Mouse (Mus musculus): ENCODE measurements around the gene Prpf40a.
A peak's percentile ranks its signal among the peaks of the same experiment; 100 is the strongest.

Prpf40a gene

GRCm38 (mm10) chr2:53190684-53191511 is at the start of gene Prpf40a:
TSS of gene Prpf40a (minus strand) at chr2:53191284.
- peak; percentile 98 to 100 for DNase-seq (ENCODE audit: low spot score in 2 of 2)

- no peak for DNase-seq (ENCODE audit: low spot score in 2 of 2)
These were observed 31.2 kb upstream of the Prpf40a start for GRCm38 (mm10) chr2:53222242-53222641.

- DNase-seq (ENCODE audit: low spot score in 2 of 2): no peak
These were observed 22.4 kb upstream of the Prpf40a start for GRCm38 (mm10) chr2:53213493-53213892.

DNA sequence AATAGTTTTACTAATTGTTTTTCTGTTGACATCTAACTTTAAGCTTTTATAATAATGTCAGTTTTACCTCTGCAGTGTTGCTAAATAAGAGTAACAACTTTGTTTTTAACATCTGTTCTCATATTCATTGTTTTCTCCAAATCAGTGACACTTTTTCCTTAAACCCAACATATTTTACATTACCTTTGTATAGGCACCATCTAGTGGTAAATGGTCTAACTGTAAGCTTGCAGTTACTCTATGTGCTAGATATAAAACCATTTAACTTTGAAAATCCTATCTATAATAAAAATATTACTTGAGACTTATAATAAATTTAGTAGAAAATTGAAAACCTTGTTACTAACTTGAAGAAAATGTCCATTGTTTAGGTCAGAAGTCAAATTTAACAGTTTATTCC is 15.7 kb upstream of the Prpf40a start:
- no peak for DNase-seq (ENCODE audit: low spot score in 2 of 2)

GRCm38 (mm10) chr2:53204373-53205274 is 13.5 kb upstream of the Prpf40a start:
- no peak for DNase-seq (ENCODE audit: low spot score in 2 of 2)

GRCm38 (mm10) chr2:53200164-53200885 is 9.2 kb upstream of the Prpf40a start:
- no peak for DNase-seq (ENCODE audit: low spot score in 2 of 2)

- DNase-seq (ENCODE audit: low spot score in 2 of 2): no peak
These were observed 8.1 kb upstream of the Prpf40a start for GRCm38 (mm10) chr2:53199203-53199602.

GRCm38 (mm10) chr2:53196431-53196830 is 5.3 kb upstream of the Prpf40a start:
- no peak for DNase-seq (ENCODE audit: low spot score in 2 of 2)

DNA sequence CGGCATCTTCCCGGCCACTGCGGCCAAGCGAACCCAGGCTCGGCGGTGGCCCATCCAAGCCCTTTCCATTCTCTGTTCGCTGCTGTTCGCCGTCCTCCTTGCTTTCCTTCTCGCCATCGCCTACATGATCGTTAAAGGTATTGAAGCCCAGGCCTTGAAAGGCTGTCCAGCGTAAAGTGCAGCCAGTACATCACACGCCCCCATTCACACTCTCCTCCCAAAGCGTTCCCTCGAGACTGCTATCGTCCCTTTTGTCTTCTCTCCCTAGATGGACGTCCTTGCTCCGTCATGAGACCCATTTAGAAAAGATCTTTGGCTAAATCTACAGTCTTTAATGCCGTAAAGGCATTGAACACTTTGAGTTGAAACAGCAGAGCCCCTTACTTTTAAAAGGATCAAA is 1.3 kb upstream of the Prpf40a start:
- no peak for DNase-seq (ENCODE audit: low spot score in 2 of 2)

DNA sequence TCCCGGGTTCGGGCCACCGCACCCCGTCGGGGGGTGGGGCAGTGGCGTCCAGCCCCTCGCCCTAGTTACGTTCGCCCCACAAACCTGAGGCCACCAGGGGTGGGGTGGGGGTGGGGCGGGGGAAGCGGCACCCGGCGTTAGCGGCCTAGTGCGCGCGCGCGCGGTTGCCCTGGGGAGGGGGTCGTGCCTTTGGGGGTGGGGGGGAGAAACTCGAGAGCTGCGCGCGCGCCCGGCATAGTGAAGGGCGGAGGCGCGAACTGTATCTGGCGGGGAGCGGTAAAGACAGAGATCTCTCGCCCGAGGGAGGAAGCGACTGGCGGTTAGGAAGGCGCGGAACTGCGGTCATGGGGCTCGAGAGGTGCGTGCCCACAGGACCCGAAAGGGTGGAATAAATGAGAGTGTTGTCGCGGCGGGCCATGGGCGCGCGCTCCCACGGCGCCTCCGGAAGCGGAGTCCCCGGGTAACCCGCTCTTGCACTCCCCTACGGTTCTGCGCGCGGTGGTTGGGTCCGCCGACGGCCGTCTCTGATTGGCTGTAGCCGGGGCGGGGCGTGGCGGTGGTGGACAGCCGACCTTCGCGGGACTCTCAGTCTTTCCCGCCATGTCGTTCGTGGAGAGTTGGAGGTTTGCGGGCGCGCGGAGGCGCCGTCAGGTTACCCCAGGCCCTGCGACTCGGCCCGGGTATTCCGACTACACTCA is 588 bp upstream of the Prpf40a start, which contains the start of gene Arl6ip6:
Arl6ip6 (plus strand) TSS at position 204 of the 698 bp plus-strand sequence.
- DNase-seq (ENCODE audit: low spot score in 2 of 2): peak; percentile 97 to 98

GRCm38 (mm10) chr2:53189811-53190210 is 1.3 kb downstream of the Prpf40a start:
- no peak for DNase-seq (ENCODE audit: low spot score in 2 of 2)

DNA sequence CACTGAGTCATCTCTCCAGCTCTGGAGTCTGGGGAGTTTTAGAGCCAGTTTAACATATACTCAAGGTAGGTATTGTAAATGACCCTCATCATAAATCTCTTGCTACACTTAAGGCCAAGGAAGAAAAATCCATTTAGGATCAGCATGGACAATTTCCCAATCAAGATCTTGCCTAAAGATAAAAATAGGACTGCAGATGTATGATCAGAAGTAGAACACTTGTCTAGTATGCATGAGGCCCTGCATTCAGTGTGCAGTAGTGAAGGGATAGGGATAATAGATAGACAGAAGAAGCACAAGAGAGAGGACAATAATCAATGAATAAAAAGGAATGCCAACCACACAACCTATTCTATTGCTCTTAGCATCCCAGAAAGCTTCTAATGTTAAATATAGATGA is 11.2 kb downstream of the Prpf40a start:
- DNase-seq (ENCODE audit: low spot score in 2 of 2): no peak

GRCm38 (mm10) chr2:53178966-53179365 is 12.1 kb downstream of the Prpf40a start:
- no peak for DNase-seq (ENCODE audit: low spot score in 2 of 2)

DNA sequence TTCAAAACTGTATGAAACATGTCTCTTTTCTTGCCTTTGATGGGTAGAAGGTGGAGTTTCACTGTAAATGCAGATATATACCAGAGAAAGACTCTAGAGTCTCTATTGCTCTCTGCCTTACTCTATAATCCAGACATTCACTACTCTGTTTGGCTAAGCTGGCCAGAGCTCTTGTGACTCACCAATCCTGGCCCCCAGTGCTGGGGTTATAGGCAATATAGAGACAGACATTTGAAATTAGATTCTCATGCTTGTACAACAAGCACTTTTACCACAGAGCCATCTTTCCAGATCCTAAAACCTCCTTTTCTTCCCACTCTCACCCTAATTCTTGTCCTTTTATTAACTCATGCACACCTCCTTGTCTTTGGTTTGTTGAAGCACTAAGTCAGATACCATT is 17.1 kb downstream of the Prpf40a start:
- no peak for DNase-seq (ENCODE audit: low spot score in 2 of 2)

DNA sequence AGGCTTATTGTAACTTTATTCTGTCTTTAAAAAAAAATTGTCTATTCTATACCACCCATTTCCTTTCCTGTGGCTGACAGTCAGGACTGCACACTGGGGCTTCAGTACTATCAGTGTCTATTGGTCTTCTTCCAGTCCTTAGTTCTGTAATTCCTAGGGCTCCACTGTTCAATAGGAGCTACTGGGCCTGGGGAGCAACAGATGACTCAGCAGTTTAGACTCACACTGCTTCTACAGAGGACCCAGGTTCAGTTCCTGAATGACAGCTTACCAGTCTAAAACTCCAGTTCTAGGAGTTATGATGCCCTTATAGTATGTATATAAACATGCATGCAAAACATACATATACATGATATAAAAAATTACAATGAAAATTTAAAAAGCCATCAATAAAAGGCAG is 44.2 kb downstream of the Prpf40a start:
- no peak for DNase-seq (ENCODE audit: low spot score in 2 of 2)

- DNase-seq (ENCODE audit: low spot score in 2 of 2): no peak
These were observed 59.5 kb downstream of the Prpf40a start for GRCm38 (mm10) chr2:53131567-53131966.

DNA sequence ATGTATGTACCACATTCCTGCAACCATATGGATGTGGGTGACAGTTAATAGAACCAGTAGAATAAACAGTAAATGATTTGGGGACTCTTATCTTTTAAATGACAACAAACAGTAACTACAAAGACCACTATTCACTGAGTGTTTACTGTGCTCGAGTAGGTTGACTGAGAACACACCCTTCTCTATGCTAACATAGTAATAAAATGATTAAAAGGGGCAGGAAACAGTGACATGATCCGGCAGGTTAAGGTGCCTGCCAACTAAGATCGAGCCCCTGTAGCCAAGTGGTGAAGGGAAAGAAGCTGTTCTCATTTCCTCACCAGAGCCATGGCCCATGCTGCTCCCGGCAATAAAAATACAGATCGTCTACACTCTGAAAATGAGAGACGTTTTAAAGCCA is 62.0 kb downstream of the Prpf40a start:
- DNase-seq (ENCODE audit: low spot score in 2 of 2): no peak

GRCm38 (mm10) chr2:53125998-53126397 is 65.1 kb downstream of the Prpf40a start:
- DNase-seq (ENCODE audit: low spot score in 2 of 2): no peak

GRCm38 (mm10) chr2:53121797-53122196 is 69.3 kb downstream of the Prpf40a start:
- no peak for DNase-seq (ENCODE audit: low spot score in 2 of 2)

DNA sequence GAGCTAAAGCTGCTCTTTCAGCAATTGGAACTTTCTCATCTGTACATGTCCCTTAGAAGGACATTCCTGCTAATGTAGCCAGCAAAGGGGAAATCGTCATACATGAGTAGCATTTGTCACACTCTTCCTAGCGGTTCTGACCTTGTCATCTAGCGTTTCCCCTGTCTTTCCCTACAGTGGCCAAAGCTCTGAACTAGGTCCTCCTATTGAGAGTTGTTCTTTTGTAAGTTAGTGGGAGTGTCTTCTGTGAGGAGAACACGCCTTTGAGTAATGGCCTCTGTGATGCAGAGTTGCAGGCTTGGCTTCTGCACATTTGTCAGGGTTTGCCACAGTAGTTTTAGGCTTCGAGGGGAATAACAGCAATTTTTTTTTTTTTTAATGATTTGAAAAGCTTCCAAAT is 82.5 kb downstream of the Prpf40a start:
- no peak for DNase-seq (ENCODE audit: low spot score in 2 of 2)

DNA sequence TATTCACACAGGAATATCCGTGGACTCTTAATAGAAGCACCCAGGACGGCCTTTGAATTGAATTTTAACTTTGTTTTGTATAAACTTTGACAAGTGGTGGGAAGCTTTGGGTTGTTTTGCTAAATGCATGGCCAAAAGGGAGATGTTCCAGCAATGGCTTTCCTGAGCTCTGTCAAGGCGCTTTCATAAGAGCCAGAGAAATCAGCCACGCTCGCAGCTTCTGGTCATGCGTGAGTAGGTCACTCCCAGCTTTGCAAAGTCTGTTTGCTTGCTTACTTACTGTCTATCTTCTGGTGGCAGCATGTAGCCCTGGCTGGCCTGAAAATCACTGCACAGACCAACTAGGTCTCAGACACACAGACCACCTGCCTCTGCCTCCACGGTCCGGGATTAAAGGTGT is 84.6 kb downstream of the Prpf40a start:
- no peak for DNase-seq (ENCODE audit: low spot score in 2 of 2)

Measured in spleen, postnatal 14 days (tissue).